Mouse (Mus musculus) hindbrain, embryonic 13.5 days (tissue): ENCODE results near the gene Psph. TPM values are rescaled to one million over a fixed set of nuclear protein-coding genes. Genes with fewer than 3 reads are reported as not detected.

Experiments used
- ATAC-seq: fragments of 200-750 bp; cut with Nextera tagmentation; 2 replicates; pipeline ENCODE4 v1.8.0; 2017; ENCODE audit warnings: moderate TSS enrichment; ENCODE audit not compliant: low FRiP score
- H3K27ac ChIP-seq: fragments of 300-500 bp; sonication (generic); 2 replicates; pipeline ENCODE4 v1.5.1; 2015; ENCODE audit warnings: inconsistent platforms, mild to moderate bottlenecking, moderate library complexity
- H3K27me3 ChIP-seq: fragments of 300-500 bp; sonication (generic); 2 replicates; pipeline ENCODE4 v1.6.1; 2015; ENCODE audit warnings: mild to moderate bottlenecking, inconsistent platforms
- H3K36me3 ChIP-seq: fragments of 300-500 bp; sonication (generic); 2 replicates; pipeline ENCODE4 v1.6.1; 2015; ENCODE audit warnings: mild to moderate bottlenecking, inconsistent platforms
- H3K4me1 ChIP-seq: fragments of 300-500 bp; sonication (generic); replicated peaks from 2 replicates; pipeline ENCODE4 v1.6.1; 2015; ENCODE audit warnings: inconsistent platforms
- H3K4me2 ChIP-seq: fragments of 300-500 bp; sonication (generic); 2 replicates; pipeline ENCODE4 v1.6.1; 2015; ENCODE audit warnings: inconsistent platforms, mild to moderate bottlenecking, moderate library complexity
- H3K4me3 ChIP-seq: fragments of 300-500 bp; sonication (generic); 2 replicates; pipeline ENCODE4 v1.5.1; 2015; ENCODE audit warnings: mild to moderate bottlenecking, inconsistent platforms
- H3K9ac ChIP-seq: fragments of 300-500 bp; sonication (generic); 2 replicates; pipeline ENCODE4 v1.6.1; 2015; ENCODE audit warnings: mild to moderate bottlenecking, inconsistent platforms
- H3K9me3 ChIP-seq: fragments of 300-500 bp; sonication (generic); 2 replicates; pipeline ENCODE4 v1.6.1; 2016; ENCODE audit warnings: inconsistent platforms
- WGBS: fragments of 180-500 bp; shearing (Covaris S2); methylation state at CpG from one replicate; pipeline ENCODE4 v1.1.7; 2015; 5-methylcytosine and 5-hydroxymethylcytosine counted together
- polyA plus RNA-seq: library from polyadenylated mRNA; unstranded; fragments of >200 nt; fragmentation: Nextera tagmentation; extraction: Ambion mirVana; gene quantifications from 2 replicates; pipeline ENCODE4 v1.2.1, GENCODE M21; 2015

The Psph gene
- polyA plus RNA-seq, 1 experiment from 2014 or later = 38.5 TPM

DNA sequence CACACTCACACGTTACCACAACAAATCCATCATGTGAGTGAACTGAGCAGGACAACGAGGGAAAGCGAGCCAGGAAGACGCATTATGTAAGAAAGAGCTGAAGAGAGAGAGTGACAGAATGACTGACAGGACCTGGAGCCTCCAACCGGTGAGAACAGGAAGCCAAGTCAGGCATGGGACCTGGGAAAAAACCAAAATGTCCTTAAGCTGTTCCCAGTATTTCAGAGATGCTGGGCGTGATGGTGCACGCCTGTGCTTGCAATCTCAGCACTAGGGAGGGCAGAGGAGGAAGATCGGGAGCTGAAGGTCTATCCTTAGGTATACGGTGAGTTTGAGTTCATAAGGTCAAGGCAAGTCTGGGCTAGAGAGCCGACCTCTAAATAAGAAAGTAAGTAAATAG lies 14.8 kb downstream of the Psph start:
- no peak for ATAC-seq
- H3K9me3 ChIP-seq = no peaks in the 10 kb centered on the region
- H3K4me2 ChIP-seq = no peak overlapping the region
- H3K4me1 ChIP-seq = no peaks in the 10 kb centered on the region
- no peak overlapping the region for H3K27ac ChIP-seq
- WGBS = 92% methylated on average over 10 of the region's 10 CpGs
- H3K27me3 ChIP-seq = no peaks in the 10 kb centered on the region
- peaks cover 30% of the 10 kb centered on the region for H3K36me3 ChIP-seq
- H3K4me3 ChIP-seq = no peak overlapping the region
- H3K9ac ChIP-seq = no peak overlapping the region

DNA sequence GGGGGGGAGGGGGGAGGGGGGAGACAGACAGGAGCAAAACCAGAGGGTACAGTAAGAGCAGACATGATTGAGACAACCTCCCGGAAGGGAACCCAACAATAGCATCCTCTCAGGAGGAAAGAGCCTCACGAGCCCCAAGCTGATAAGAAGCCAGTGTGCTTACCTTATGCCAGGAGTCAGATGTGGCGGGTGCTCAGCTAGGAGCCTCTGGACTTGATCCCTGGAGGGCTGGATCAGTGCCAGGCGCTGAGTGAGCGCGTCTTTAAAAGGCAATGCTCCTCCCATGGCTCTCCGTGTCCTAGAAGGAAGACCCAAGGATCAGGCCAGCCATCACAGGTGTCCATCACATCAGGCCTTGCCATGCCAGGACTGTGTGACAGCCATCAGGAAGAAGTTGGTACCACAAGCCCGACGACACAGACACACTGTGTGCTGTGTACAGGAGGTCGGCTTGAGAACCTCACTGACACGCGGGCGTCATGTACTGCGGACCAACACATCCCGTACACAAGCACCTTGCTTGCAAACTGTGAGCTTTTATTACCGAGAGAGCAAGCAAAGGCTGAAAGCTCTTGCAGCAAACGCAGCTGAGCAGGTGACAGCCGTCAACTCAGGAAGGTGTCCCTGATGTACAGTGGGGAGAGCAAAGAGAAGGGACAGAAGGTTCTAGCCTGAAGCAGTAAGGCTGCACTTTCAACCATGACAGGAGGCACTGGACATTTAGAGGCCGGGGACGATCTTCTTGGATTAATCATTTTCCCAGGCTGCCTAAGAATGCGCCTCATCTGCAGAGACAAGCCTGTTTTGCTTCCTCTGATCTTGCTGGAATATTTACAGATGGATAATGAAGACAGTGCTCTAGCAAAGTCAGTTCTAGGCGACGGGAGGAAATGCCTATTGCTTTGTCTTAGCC lies 16.6 kb downstream of the Psph start:
- Histone ChIP-seq H3K4me2 (no peak overlapping the region), H3K4me3 (no peak overlapping the region), H3K9ac (no peak overlapping the region), H3K27me3 (no peaks in the 10 kb centered on the region), H3K27ac (no peak overlapping the region), H3K9me3 (no peaks in the 10 kb centered on the region), H3K4me1 (no peaks in the 10 kb centered on the region), H3K36me3 (peaks cover 41% of the 10 kb centered on the region)
- 92% methylated on average over 23 of the region's 23 CpGs for WGBS
- no peak for ATAC-seq

GRCm38 (mm10) chr5:129761865-129762540 lies 25.2 kb downstream of the Psph start:
- H3K4me2 ChIP-seq = no peak overlapping the region
- H3K4me1 ChIP-seq = peaks cover 11% of the 10 kb centered on the region; the same call in 1 of the 2 replicates
- H3K36me3 ChIP-seq = peaks cover 34% of the 10 kb centered on the region
- no peak overlapping the region for H3K4me3 ChIP-seq
- H3K9me3 ChIP-seq = no peaks in the 10 kb centered on the region
- 0 out of 2 replicates have a peak overlapping the region, but pooled peaks have one; percentile 39 for H3K9ac ChIP-seq
- ATAC-seq = peak; percentile 91
- no peaks in the 10 kb centered on the region for H3K27me3 ChIP-seq
- peak overlapping the region; percentile 85 for H3K27ac ChIP-seq
- WGBS = 47% methylated on average over 18 of the region's 18 CpGs

DNA sequence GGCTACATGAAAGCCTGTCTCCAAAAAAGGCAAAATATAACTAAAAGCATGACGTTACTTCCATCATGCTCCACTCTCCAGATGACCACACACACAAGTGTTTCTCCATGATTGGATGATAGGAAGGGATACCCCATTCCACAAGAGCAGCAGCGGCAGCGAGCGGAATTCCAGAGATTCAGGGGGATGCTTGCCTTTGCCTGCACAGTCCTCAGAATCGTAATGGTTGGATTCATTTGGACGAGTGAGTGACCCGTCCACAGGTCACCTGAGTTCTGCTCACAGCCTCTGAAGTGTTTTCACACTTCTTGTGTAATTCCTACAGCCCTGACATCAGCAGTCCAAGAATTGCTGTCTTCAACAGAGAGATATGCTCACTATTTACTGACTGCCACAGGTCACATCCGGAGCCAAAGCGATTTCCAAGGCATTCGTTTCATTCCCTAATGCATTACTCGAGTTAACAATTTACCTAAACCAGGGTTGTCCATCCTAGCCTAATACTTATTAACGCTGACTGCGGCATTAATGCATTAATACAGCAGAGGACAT lies 27.2 kb downstream of the Psph start:
- 0 out of 2 replicates have a peak overlapping the region, but pooled peaks have one; percentile 5 for H3K27ac ChIP-seq
- peaks cover 11% of the 10 kb centered on the region; the same call in 1 of the 2 replicates for H3K4me1 ChIP-seq
- no peaks in the 10 kb centered on the region for H3K27me3 ChIP-seq
- H3K4me3 ChIP-seq = no peak overlapping the region
- no peak overlapping the region for H3K4me2 ChIP-seq
- no peaks in the 10 kb centered on the region for H3K9me3 ChIP-seq
- 90% methylated on average over 13 of the region's 13 CpGs for WGBS
- ATAC-seq = no peak
- H3K36me3 ChIP-seq = peaks cover 35% of the 10 kb centered on the region
- H3K9ac ChIP-seq = no peak overlapping the region

DNA sequence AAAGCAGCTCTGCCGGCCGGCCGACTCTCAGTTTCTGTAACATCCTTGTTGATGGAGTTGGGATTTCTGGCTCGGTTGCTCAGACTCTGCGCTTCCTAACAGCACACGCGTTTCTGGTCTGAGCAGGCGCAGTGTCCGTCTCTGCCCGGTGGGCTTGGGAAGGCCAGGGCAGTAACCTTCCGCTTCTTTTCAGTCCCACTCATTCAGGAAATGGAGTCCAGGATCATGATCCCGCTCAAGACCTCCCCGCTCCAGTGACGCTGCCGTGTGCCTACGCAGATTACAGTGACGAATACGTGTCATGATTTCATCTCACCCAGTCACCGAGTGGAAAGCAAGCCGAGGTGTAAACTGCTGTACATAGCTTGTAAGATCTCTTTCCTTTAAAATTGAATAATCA lies 30.4 kb downstream of the Psph start:
- Histone ChIP-seq H3K4me1 (peaks cover 5% of the 10 kb centered on the region; the same call in 1 of the 2 replicates), H3K9me3 (no peaks in the 10 kb centered on the region), H3K27ac (no peak overlapping the region), H3K4me3 (no peak overlapping the region), H3K9ac (no peak overlapping the region), H3K27me3 (no peaks in the 10 kb centered on the region), H3K4me2 (no peak overlapping the region), H3K36me3 (peaks cover 53% of the 10 kb centered on the region)
- 96% methylated on average over 20 of the region's 20 CpGs for WGBS
- no peak for ATAC-seq

DNA sequence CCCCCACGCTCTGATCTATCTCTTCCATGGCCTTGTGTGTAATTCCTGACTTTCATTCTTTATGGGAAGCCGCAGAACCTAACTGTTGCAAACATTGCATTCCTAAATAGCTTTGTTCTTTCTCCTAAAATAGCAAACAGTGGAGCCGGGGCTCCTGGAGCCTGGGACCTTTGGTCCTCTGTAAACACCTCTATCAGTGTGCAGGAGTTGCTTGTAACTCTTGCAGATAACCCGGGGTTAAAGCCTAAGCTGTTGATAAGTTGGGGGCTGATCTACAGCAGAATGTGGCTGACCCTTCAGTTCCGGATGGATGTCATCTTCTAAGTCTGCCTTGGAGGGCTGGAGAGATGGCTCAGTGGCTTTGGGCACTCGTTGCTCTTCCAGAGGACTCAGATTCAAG lies 43.2 kb downstream of the Psph start:
- 83% methylated on average over 6 of the region's 6 CpGs for WGBS
- Histone ChIP-seq H3K36me3 (peaks cover 74% of the 10 kb centered on the region), H3K4me1 (no peaks in the 10 kb centered on the region), H3K4me3 (no peak overlapping the region), H3K4me2 (no peak overlapping the region), H3K9me3 (no peaks in the 10 kb centered on the region), H3K9ac (no peak overlapping the region), H3K27me3 (no peaks in the 10 kb centered on the region), H3K27ac (no peak overlapping the region)
- ATAC-seq = no peak

- Histone ChIP-seq H3K9me3 (no peaks in the 10 kb centered on the region), H3K27me3 (no peaks in the 10 kb centered on the region), H3K4me3 (no peak overlapping the region), H3K9ac (no peak overlapping the region), H3K36me3 (peaks cover 64% of the 10 kb centered on the region), H3K27ac (no peak overlapping the region), H3K4me1 (no peaks in the 10 kb centered on the region), H3K4me2 (no peak overlapping the region)
- ATAC-seq = no peak
- WGBS = 88% methylated on average over 7 of the region's 7 CpGs
Measured at GRCm38 (mm10) chr5:129742903-129743488, 44.3 kb downstream of the Psph start.

GRCm38 (mm10) chr5:129740976-129741375 lies 46.3 kb downstream of the Psph start:
- H3K9me3 ChIP-seq = no peaks in the 10 kb centered on the region
- 94% methylated on average over 1 of the region's 1 CpGs for WGBS

GRCm38 (mm10) chr5:129731021-129731420 lies 56.2 kb downstream of the Psph start:
- no peak overlapping the region for H3K27ac ChIP-seq
- no peak overlapping the region for H3K4me2 ChIP-seq
- ATAC-seq = no peak

More at GRCm38 (mm10) chr5:129740976-129741375, 46.3 kb downstream of the Psph start:
- Histone ChIP-seq H3K9ac (no peak overlapping the region), H3K4me2 (no peak overlapping the region), H3K4me1 (no peaks in the 10 kb centered on the region), H3K4me3 (no peak overlapping the region), H3K36me3 (peaks cover 46% of the 10 kb centered on the region), H3K27ac (no peak overlapping the region), H3K27me3 (no peaks in the 10 kb centered on the region)
- no peak for ATAC-seq

DNA sequence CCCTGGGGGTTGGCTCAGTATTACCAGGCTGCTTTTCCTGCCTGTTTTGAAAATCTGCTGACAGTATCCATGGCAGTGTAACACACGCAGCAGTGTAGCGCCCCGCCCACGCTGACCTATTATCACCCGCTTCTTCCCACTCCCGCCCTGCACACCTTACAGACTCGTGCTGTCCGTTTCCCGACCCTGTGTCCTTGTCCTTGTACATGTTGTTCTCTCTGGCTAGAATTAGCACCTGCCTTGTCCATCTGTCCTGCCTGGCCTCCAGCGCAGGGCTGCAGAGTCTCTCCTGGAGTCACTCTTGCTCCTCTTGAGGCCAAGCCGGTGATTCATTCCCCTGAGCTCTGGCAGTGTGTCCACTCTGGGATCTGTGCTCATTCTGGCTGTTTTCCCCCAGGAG lies 56.9 kb downstream of the Psph start:
- Histone ChIP-seq H3K27me3 (no peaks in the 10 kb centered on the region), H3K36me3 (peaks cover 5% of the 10 kb centered on the region; the same call in 1 of the 2 replicates), H3K4me2 (0 out of 2 replicates have a peak overlapping the region, but pooled peaks have one; percentile 2), H3K4me1 (peaks cover 43% of the 10 kb centered on the region), H3K9ac (0 out of 2 replicates have a peak overlapping the region, but pooled peaks have one; percentile 51), H3K4me3 (no peak overlapping the region), H3K27ac (no peak overlapping the region), H3K9me3 (no peaks in the 10 kb centered on the region)
- ATAC-seq = no peak
- WGBS = 84% methylated on average over 11 of the region's 11 CpGs

More at GRCm38 (mm10) chr5:129731021-129731420, 56.2 kb downstream of the Psph start:
- Histone ChIP-seq H3K4me3 (no peak overlapping the region), H3K4me1 (peaks cover 39% of the 10 kb centered on the region), H3K27me3 (no peaks in the 10 kb centered on the region), H3K36me3 (peaks cover 6% of the 10 kb centered on the region; the same call in 1 of the 2 replicates), H3K9me3 (no peaks in the 10 kb centered on the region), H3K9ac (0 out of 2 replicates have a peak overlapping the region, but pooled peaks have one; percentile 51)
- 91% methylated on average over 5 of the region's 5 CpGs for WGBS

DNA sequence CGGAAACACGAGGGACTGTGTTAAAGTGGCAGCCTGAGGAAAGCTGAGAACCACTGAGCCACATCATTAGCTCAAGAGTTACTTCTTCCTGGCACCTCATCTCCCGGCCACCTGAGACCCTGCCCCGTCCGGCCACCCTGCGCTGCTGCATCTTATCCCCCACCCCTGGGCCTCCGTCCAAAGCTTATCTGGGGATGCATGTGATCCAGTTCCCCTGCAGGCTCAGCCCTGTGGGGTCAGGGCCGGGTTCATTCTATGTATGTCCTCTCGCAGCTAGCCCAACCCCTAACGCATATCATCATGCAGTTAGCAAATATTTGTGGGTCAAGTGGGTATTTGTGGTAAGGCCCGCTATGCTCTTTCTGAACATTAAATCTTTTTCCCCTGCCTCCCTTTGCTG lies 58.0 kb downstream of the Psph start:
- Histone ChIP-seq H3K27me3 (no peaks in the 10 kb centered on the region), H3K4me2 (no peak overlapping the region), H3K36me3 (peaks cover 2% of the 10 kb centered on the region; the same call in 1 of the 2 replicates), H3K27ac (no peak overlapping the region), H3K4me1 (peaks cover 48% of the 10 kb centered on the region), H3K9me3 (no peaks in the 10 kb centered on the region), H3K9ac (no peak overlapping the region), H3K4me3 (no peak overlapping the region)
- ATAC-seq = no peak
- 67% methylated on average over 11 of the region's 11 CpGs for WGBS

DNA sequence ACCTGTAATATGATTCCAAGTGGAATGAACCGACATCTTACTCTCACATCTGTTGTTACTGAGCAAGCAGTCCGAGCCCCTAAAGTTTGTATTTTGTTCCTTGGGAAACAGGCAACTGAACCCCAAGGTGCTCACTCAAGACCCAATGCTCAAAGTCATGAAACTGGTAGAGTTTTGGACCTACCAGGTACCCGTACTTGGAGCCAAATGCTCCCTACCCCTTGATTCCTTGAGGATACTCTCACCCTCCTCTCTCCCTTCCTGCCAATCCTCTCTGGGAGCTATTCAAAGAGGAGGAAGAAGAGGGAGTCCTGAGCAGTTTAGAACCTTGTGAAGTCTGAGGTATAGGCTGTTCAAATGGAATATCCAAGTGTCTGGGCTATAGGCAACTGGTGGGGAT lies 60.5 kb downstream of the Psph start:
- no peak for ATAC-seq
- no peaks in the 10 kb centered on the region for H3K27me3 ChIP-seq
- H3K27ac ChIP-seq = no peak overlapping the region
- H3K4me1 ChIP-seq = peaks cover 50% of the 10 kb centered on the region
- no peak overlapping the region; the same call in 1 of the 2 replicates for H3K4me2 ChIP-seq
- no peaks in the 10 kb centered on the region for H3K9me3 ChIP-seq
- 88% methylated on average over 3 of the region's 3 CpGs for WGBS
- no peak overlapping the region for H3K4me3 ChIP-seq
- no peak overlapping the region for H3K9ac ChIP-seq
- H3K36me3 ChIP-seq = no peaks in the 10 kb centered on the region
